28 mouse cellular contexts compared by ENCODE assay signal in genomic region chr14:30655531-30655930, GRCm38 (mm10). TPM values are rescaled to one million over a fixed set of nuclear protein-coding genes. Genes with fewer than 3 reads are reported as not detected.
DNase-seq lines count a peak whose midpoint lies in the region; ATAC-seq and TF ChIP-seq lines count a peak whose summit lies in the region.
"Had no signal": no experiment of that assay in that cellular context is flagged by ENCODE, and none has a peak within 500 bp of the region (broad histone marks: within the 10 kb centered on the region; RNA-seq: fewer than 3 reads in every experiment).

No protein-coding gene starts in this region.

- 51% methylated on average over 1 of the region's 1 CpGs for WGBS in liver, embryonic 13.5 days (ENCODE audit: insufficient replicate concordance)
- WGBS in liver, embryonic 12.5 days (ENCODE audit: insufficient replicate concordance) = 50% methylated on average over 1 of the region's 1 CpGs
- WGBS in macrophage (ENCODE audit: missing documents) = 0% methylated on average over 1 of the region's 1 CpGs

- DNase-seq in liver, embryonic 13.5 days = no peak
- DNase-seq in B cell, adult 2 months = peak; percentile 21 to 24
- DNase-seq in MEL (ENCODE audit: low read depth, low spot score) = peak; percentile 90
- DNase-seq in ovary, adult 18-20 months (ENCODE audit: low spot score) = no peak
- DNase-seq in layer of hippocampus, postnatal 36 days = no peak
- no peak for DNase-seq in heart, postnatal 10 days
- DNase-seq: adrenal gland, adult 8-10 months; cerebellum, adult 2 months; cerebellum, postnatal 36 days; embryo, embryonic 11 days; gastrocnemius, adult 2 months; gastrocnemius, postnatal 36 days; heart, postnatal 14 days; kidney, adult 2 months; kidney, postnatal 36 days; lung, embryonic 14.5 days; lung, postnatal 14 days; midbrain, embryonic 14.5 days; right cerebral cortex, postnatal 4 days; thymus, adult 2 months had no signal

- H3K9ac ChIP-seq in liver, embryonic 13.5 days = no peak overlapping the region
- H3K9ac ChIP-seq in liver, embryonic 12.5 days = no peak overlapping the region
- no peak overlapping the region for H3K9ac ChIP-seq in MEL (ENCODE audit: control insufficient read depth, low read depth, low read length, poor library complexity, severe bottlenecking)

- intact Hi-C loops in heart, postnatal 10 days (cut with DNase I) = no loop called here

- peaks cover 4% of the 10 kb centered on the region for H3K79me2 ChIP-seq in MEL (ENCODE audit: control insufficient read depth, insufficient read depth, low read length, poor library complexity)
- H3K79me2 ChIP-seq in macrophage (ENCODE audit: inconsistent target) = peaks cover 15% of the 10 kb centered on the region; the same call in 1 of the 2 replicates

- no peak overlapping the region for H3K4me3 ChIP-seq in liver, embryonic 13.5 days (replicated peaks)
- H3K4me3 ChIP-seq in liver, embryonic 12.5 days = no peak overlapping the region
- no peak overlapping the region for H3K4me3 ChIP-seq in MEL (ENCODE audit: control insufficient read depth in 1 of 2, insufficient read depth in 1 of 2, low read depth in 2 of 2, low read length in 2 of 2)
- no peak overlapping the region for H3K4me3 ChIP-seq in macrophage (ENCODE audit: inconsistent target)

- TF ChIP-seq CTCF in MEL (IDR thresholded peaks at IDR 0.05 in 2 of 3, conservative IDR thresholded peaks at IDR 0.05 in 1 of 3; ENCODE audit: control insufficient read depth in 1 of 3, insufficient read depth in 1 of 3, low read depth in 2 of 3, low read length in 3 of 3, poor library complexity in 1 of 3, severe bottlenecking in 1 of 3) = no peak

- H3K27me3 ChIP-seq in liver, embryonic 13.5 days = no peaks in the 10 kb centered on the region
- no peaks in the 10 kb centered on the region for H3K27me3 ChIP-seq in liver, embryonic 12.5 days (replicated peaks)
- no peaks in the 10 kb centered on the region for H3K27me3 ChIP-seq in MEL (ENCODE audit: control insufficient read depth in 1 of 2, insufficient read depth in 2 of 2, low read length in 2 of 2)
- H3K27me3 ChIP-seq: heart, embryonic 13.5 days; intestine, embryonic 15.5 days; neural tube, embryonic 15.5 days had no signal

- no peak for ATAC-seq in liver, embryonic 13.5 days (ENCODE audit: low read depth)
- no peak for ATAC-seq in liver, embryonic 12.5 days
- ATAC-seq: forebrain, embryonic 16.5 days; hindbrain, postnatal 0 days; intestine, embryonic 15.5 days had no signal

- TF ChIP-seq POLR2A in MEL (IDR thresholded peaks at IDR 0.05; ENCODE audit: control insufficient read depth in 1 of 2, insufficient read depth in 1 of 2, low read depth in 1 of 2, low read length in 2 of 2, poor library complexity in 1 of 2) = no peak

- TF ChIP-seq EP300 in MEL (IDR thresholded peaks at IDR 0.05; ENCODE audit: low read depth in 1 of 2, low read length in 2 of 2) = peak; percentile 25 to 54; a peak in 2 of 4 replicates

- H3K36me3 ChIP-seq in liver, embryonic 13.5 days = 0 out of 2 replicates have a peak, but pooled peaks cover 3% of the 10 kb centered on the region
- H3K36me3 ChIP-seq in liver, embryonic 12.5 days = peaks cover 15% of the 10 kb centered on the region
- H3K36me3 ChIP-seq in MEL (ENCODE audit: control insufficient read depth in 1 of 2, insufficient read depth in 2 of 2, low read length in 2 of 2) (peaks cover 0 to 10% of the 10 kb centered on the region in 2 experiments; a peak in 2 of 4 replicates), macrophage (ENCODE audit: inconsistent target) (peaks cover 28% of the 10 kb centered on the region)

- H3K9me3 ChIP-seq in liver, embryonic 13.5 days (replicated peaks) = no peaks in the 10 kb centered on the region
- no peaks in the 10 kb centered on the region for H3K9me3 ChIP-seq in liver, embryonic 12.5 days (replicated peaks)
- no peaks in the 10 kb centered on the region for H3K9me3 ChIP-seq in MEL (replicated peaks; ENCODE audit: insufficient read depth, low read length)
- H3K9me3 ChIP-seq: heart, embryonic 13.5 days; hindbrain, embryonic 10.5 days; intestine, embryonic 15.5 days; neural tube, embryonic 15.5 days had no signal

- H3K4me1 ChIP-seq in liver, embryonic 13.5 days (replicated peaks) = peaks cover 14% of the 10 kb centered on the region
- peaks cover 19% of the 10 kb centered on the region for H3K4me1 ChIP-seq in liver, embryonic 12.5 days
- peaks cover 3 to 7% of the 10 kb centered on the region in 2 experiments for H3K4me1 ChIP-seq in MEL (ENCODE audit: control insufficient read depth in 1 of 2, insufficient read depth in 2 of 2, low read length in 2 of 2)
- H3K4me1 ChIP-seq: intestine, embryonic 15.5 days had no signal

- no peak; the same call in none of the 2 replicates for TF ChIP-seq RAD21 in MEL (IDR thresholded peaks at IDR 0.05; ENCODE audit: low read depth, low read length)

- no peak overlapping the region for H3K27ac ChIP-seq in liver, embryonic 13.5 days
- H3K27ac ChIP-seq in liver, embryonic 12.5 days = no peak overlapping the region
- peak overlapping the region; percentile 56; the same call in 1 of the 2 replicates for H3K27ac ChIP-seq in MEL (ENCODE audit: control insufficient read depth, low read depth, low read length)
- 0 out of 2 replicates have a peak overlapping the region, but pooled peaks have one; percentile 54 for H3K27ac ChIP-seq in macrophage
- H3K27ac ChIP-seq: intestine, embryonic 15.5 days; neural tube, embryonic 15.5 days had no signal

- H3K4me2 ChIP-seq in liver, embryonic 13.5 days = peak overlapping the region; percentile 79; the same call in 1 of the 2 replicates
- H3K4me2 ChIP-seq in liver, embryonic 12.5 days = no peak overlapping the region

TF ChIP-seq in MEL, 35 proteins besides CTCF, POLR2A, EP300 and RAD21 (continues in another document):
- TF ChIP-seq BHLHE40 (IDR thresholded peaks at IDR 0.05; ENCODE audit: borderline replicate concordance, low read depth, low read length) = no peak
- no peak for TF ChIP-seq POLR2AphosphoS5 (IDR thresholded peaks at IDR 0.05; ENCODE audit: borderline replicate concordance, low read depth, low read length)
- TF ChIP-seq TCF12 (IDR thresholded peaks at IDR 0.05; ENCODE audit: low read depth, low read length) = peak; percentile 30; the same call in 1 of the 2 replicates
- no peak for TF ChIP-seq ZMIZ1 (IDR thresholded peaks at IDR 0.05; ENCODE audit: low read depth, low read length)
- TF ChIP-seq GATA1 (IDR thresholded peaks at IDR 0.05; ENCODE audit: low read depth, low read length) = peak; percentile 65; the same call in 1 of the 2 replicates
- TF ChIP-seq NRF1 (IDR thresholded peaks at IDR 0.05; ENCODE audit: insufficient read depth, low read depth, low read length, poor library complexity, severe bottlenecking) = no peak
- TF ChIP-seq MEF2A (IDR thresholded peaks at IDR 0.05; ENCODE audit: extremely low read depth, insufficient replicate concordance, low read depth, low read length, poor library complexity, severe bottlenecking) = no peak
- TF ChIP-seq ZC3H11A (IDR thresholded peaks at IDR 0.05; ENCODE audit: low read depth, low read length) = no peak
- TF ChIP-seq ETS1 (IDR thresholded peaks at IDR 0.05; ENCODE audit: low read depth, low read length) = no peak
- no peak for TF ChIP-seq MAFK (IDR thresholded peaks at IDR 0.05; ENCODE audit: borderline replicate concordance, low read depth, low read length)
- TF ChIP-seq MXI1 (IDR thresholded peaks at IDR 0.05; ENCODE audit: low read depth, low read length) = peak; percentile 62; the same call in 1 of the 2 replicates

RNA-seq across cellular contexts. Expression of gene Rft1, which starts 1.4 kb away (rescaled TPM):
- polyA plus RNA-seq in liver, embryonic 13.5 days (2015; fragmentation: Nextera tagmentation; extraction: Ambion mirVana) = 5.1 and 5.4 TPM in 2 replicates
- polyA plus RNA-seq in liver, embryonic 12.5 days (2016; fragmentation: Nextera tagmentation; extraction: Ambion mirVana) = 5.9 and 6.5 TPM in 2 replicates
- 8.0 and 9.1 TPM in 2 replicates for total RNA-seq in MEL (2012; rRNA removed)
- polyA plus RNA-seq in MEL (2012; ENCODE audit: insufficient read depth in 1 of 2, insufficient read length in 2 of 2, low read depth in 1 of 2, low replicate concordance in 2 of 2, missing spikeins in 1 of 2) (10 to 100 TPM in 1 of 2 experiments, not detected in 1; 11.3 TPM), macrophage (2018) (11.3 to 19.5 TPM (median 16.6 TPM) in 3 replicates)
- total RNA-seq in macrophage (2018; cell fraction: chromatin; rRNA removed) = 10 to 100 TPM; 15.0 to 88.5 (median 53.0) TPM
- total RNA-seq in macrophage (2018; cell fraction: cytosol; rRNA removed) = 10 to 100 TPM; 10.8 to 21.9 (median 16.2) TPM
- total RNA-seq in macrophage (2018; cell fraction: nucleus; rRNA removed) = 10 to 100 TPM; 13.2 to 52.7 (median 28.8) TPM
- 10 to 100 TPM; 11.2 to 12.7 TPM for total RNA-seq in layer of hippocampus, postnatal 36 days (2021)
- total RNA-seq in heart, postnatal 10 days (2021) = 10 to 100 TPM; 10.1 to 10.2 TPM

RNA-seq across cellular contexts. Expression of gene Prkcd, which starts 29.5 kb away (rescaled TPM):
- polyA plus RNA-seq in liver, embryonic 13.5 days (2015; fragmentation: Nextera tagmentation; extraction: Ambion mirVana) = 16.0 and 16.3 TPM in 2 replicates
- polyA plus RNA-seq in liver, embryonic 12.5 days (2016; fragmentation: Nextera tagmentation; extraction: Ambion mirVana) = 22.9 and 23.1 TPM in 2 replicates
- 33.9 and 37.4 TPM in 2 replicates for total RNA-seq in MEL (2012; rRNA removed)
- polyA plus RNA-seq in MEL (2012; ENCODE audit: insufficient read depth in 1 of 2, insufficient read length in 2 of 2, low read depth in 1 of 2, low replicate concordance in 2 of 2, missing spikeins in 1 of 2) = 10 to 100 TPM in 1 of 2 experiments, not detected in 1; 72.7 TPM
- total RNA-seq in macrophage (2018; cell fraction: chromatin; rRNA removed) = 1,000 to 10,000 TPM in 23 of 26 experiments, 100 to 1,000 TPM in 3; 920 to 2,399 (median 1,316) TPM
- 100 to 1,000 TPM; 168 to 279 (median 213) TPM for total RNA-seq in macrophage (2018; cell fraction: cytosol; rRNA removed)
- total RNA-seq in macrophage (2018; cell fraction: nucleus; rRNA removed) = 1,000 to 10,000 TPM in 7 of 26 experiments, 100 to 1,000 TPM in 19; 420 to 1,209 (median 753) TPM
- 108 to 303 TPM (median 176 TPM) in 3 replicates for polyA plus RNA-seq in macrophage (2018)
- total RNA-seq in layer of hippocampus, postnatal 36 days (2021) = 10 to 100 TPM; 33.5 to 38.1 TPM
- total RNA-seq in heart, postnatal 10 days (2021) = 10 to 100 TPM; 18.7 to 20.0 TPM

RNA-seq across cellular contexts. Expression of gene Sfmbt1, which starts 59.1 kb away (rescaled TPM):
- 13.3 and 15.2 TPM in 2 replicates for polyA plus RNA-seq in liver, embryonic 13.5 days (2015; fragmentation: Nextera tagmentation; extraction: Ambion mirVana)
- 17.1 and 18.7 TPM in 2 replicates for polyA plus RNA-seq in liver, embryonic 12.5 days (2016; fragmentation: Nextera tagmentation; extraction: Ambion mirVana)
- total RNA-seq in MEL (2012; rRNA removed) = 9.4 and 12.4 TPM in 2 replicates
- 10 to 100 TPM; 13.7 to 33.0 TPM for polyA plus RNA-seq in MEL (2012; ENCODE audit: insufficient read depth in 1 of 2, insufficient read length in 2 of 2, low read depth in 1 of 2, low replicate concordance in 2 of 2, missing spikeins in 1 of 2)
- total RNA-seq in macrophage (2018; cell fraction: chromatin; rRNA removed) = 100 to 1,000 TPM in 13 of 26 experiments, 10 to 100 TPM in 13; 41.0 to 164 (median 95.3) TPM
- total RNA-seq in macrophage (2018; cell fraction: cytosol; rRNA removed) = 10 to 100 TPM; 25.5 to 51.3 (median 38.7) TPM
- total RNA-seq in macrophage (2018; cell fraction: nucleus; rRNA removed) = 100 to 1,000 TPM in 1 of 26 experiments, 10 to 100 TPM in 25; 39.0 to 102 (median 62.2) TPM
- polyA plus RNA-seq in macrophage (2018) = 21.6 to 32.5 TPM (median 29.4 TPM) in 3 replicates
- 10 to 100 TPM; 32.3 to 33.0 TPM for total RNA-seq in layer of hippocampus, postnatal 36 days (2021)
- 10 to 100 TPM; 14.8 to 16.8 TPM for total RNA-seq in heart, postnatal 10 days (2021)

Comparison
In these comparisons a context has a peak if more than half of its experiments do, and no peak if none do; other contexts are left out.
1. DNase-seq: peak in B cell, adult 2 months (2 of 2) and MEL (single experiment); none in liver, embryonic 13.5 days (single experiment), ovary, adult 18-20 months (single experiment), layer of hippocampus, postnatal 36 days (0 of 2) and heart, postnatal 10 days (0 of 2).
2. H3K27ac ChIP-seq: peak in MEL (single experiment) and macrophage (single experiment); none in liver, embryonic 13.5 days (single experiment) and liver, embryonic 12.5 days (single experiment).